Mouse (Mus musculus) gastrocnemius, postnatal 36 days (tissue): ENCODE data around the gene Car8. TPM values are rescaled to one million over a fixed set of nuclear protein-coding genes. Genes with fewer than 3 reads are reported as not detected.
"Not testable (repeated sequence)": the region's sequence is repeated elsewhere in the genome, so short reads cannot be mapped to it uniquely, and the experiment has no call there.

Source experiments
- DNase-seq, 2 experiments: peaks; one replicate each; pipeline ENCODE4 v3.0.0; 2022
- intact Hi-C: fragments of 180-260 bp; cut with DNase I; formaldehyde crosslinking; loops from one replicate; pipeline ENCODE4 v1.15.1; 2025
- total RNA-seq, 2 experiments: library from RNA; stranded (reverse); gene quantifications; 2 replicates each; pipeline ENCODE4 v1.2.3; 2021

Car8 gene
- total RNA-seq, 2 experiments from 2014 or later, result 1.4 to 2.7 TPM

- intact Hi-C loops, result no loop called here
- no peak for DNase-seq
Observed at GRCm38 (mm10) chr4:8206918-8207573, 31.8 kb downstream of the Car8 start.

GRCm38 (mm10) chr4:8205089-8205649 lies 33.7 kb downstream of the Car8 start:
- no peak for DNase-seq
- intact Hi-C loops, result no loop called here

- intact Hi-C loops, result no loop called here
- no peak for DNase-seq
Observed at GRCm38 (mm10) chr4:8203367-8203766, 35.5 kb downstream of the Car8 start.

GRCm38 (mm10) chr4:8201631-8202030 lies 37.2 kb downstream of the Car8 start:
- DNase-seq, result no peak
- intact Hi-C loops, result no loop called here

- intact Hi-C loops, result no loop called here
- no peak for DNase-seq
Observed at GRCm38 (mm10) chr4:8200081-8200480, 38.8 kb downstream of the Car8 start.

- intact Hi-C loops, result no loop called here
- no peak for DNase-seq
Observed at GRCm38 (mm10) chr4:8198033-8198432, 40.8 kb downstream of the Car8 start.

- no peak for DNase-seq
Observed at GRCm38 (mm10) chr4:8190441-8190840, 48.4 kb downstream of the Car8 start.

GRCm38 (mm10) chr4:8186921-8187687 lies 51.7 kb downstream of the Car8 start:
- intact Hi-C loops, result loop anchor here (5.0 kb wide), 1 partner anchor 180 kb away; no protein-coding TSS in a partner anchor

More at GRCm38 (mm10) chr4:8190441-8190840, 48.4 kb downstream of the Car8 start:
- intact Hi-C loops, result no loop called here

GRCm38 (mm10) chr4:8180576-8180975 lies 58.3 kb downstream of the Car8 start:
- DNase-seq, result no peak
- intact Hi-C loops, result no loop called here

More at GRCm38 (mm10) chr4:8186921-8187687, 51.7 kb downstream of the Car8 start:
- DNase-seq, result no peak

- DNase-seq, result no peak
- intact Hi-C loops, result no loop called here
Observed at GRCm38 (mm10) chr4:8154589-8155198, 84.1 kb downstream of the Car8 start.

GRCm38 (mm10) chr4:8153926-8154325 lies 84.9 kb downstream of the Car8 start:
- intact Hi-C loops, DNase-seq: not testable (repeated sequence)

- DNase-seq, result no peak
- intact Hi-C loops, result no loop called here
Observed at GRCm38 (mm10) chr4:8137403-8137802, 101.4 kb downstream of the Car8 start.

- intact Hi-C loops, result no loop called here
- DNase-seq, result no peak
Observed at GRCm38 (mm10) chr4:8132024-8132423, 106.8 kb downstream of the Car8 start.

- intact Hi-C loops, result no loop called here
- no peak for DNase-seq
Observed at GRCm38 (mm10) chr4:8113558-8113957, 125.3 kb downstream of the Car8 start.

GRCm38 (mm10) chr4:8111891-8112290 lies 127.0 kb downstream of the Car8 start:
- intact Hi-C loops, result no loop called here

GRCm38 (mm10) chr4:8109906-8110567 lies 128.8 kb downstream of the Car8 start:
- no peak for DNase-seq
- intact Hi-C loops, result no loop called here

More at GRCm38 (mm10) chr4:8111891-8112290, 127.0 kb downstream of the Car8 start:
- no peak for DNase-seq

GRCm38 (mm10) chr4:8101466-8101865 lies 137.4 kb downstream of the Car8 start:
- DNase-seq, result no peak
- intact Hi-C loops, result no loop called here

- intact Hi-C loops, result no loop called here
- DNase-seq, result no peak
Observed at GRCm38 (mm10) chr4:8098084-8098483, 140.8 kb downstream of the Car8 start.

- intact Hi-C loops, result no loop called here
- DNase-seq, result no peak
Observed at GRCm38 (mm10) chr4:8097683-8098082, 141.2 kb downstream of the Car8 start.

GRCm38 (mm10) chr4:8093566-8093965 lies 145.3 kb downstream of the Car8 start:
- DNase-seq, intact Hi-C loops: not testable (repeated sequence)
